Mouse (Mus musculus): ENCODE measurements around the gene Nfam1.

Gene Nfam1

DNA sequence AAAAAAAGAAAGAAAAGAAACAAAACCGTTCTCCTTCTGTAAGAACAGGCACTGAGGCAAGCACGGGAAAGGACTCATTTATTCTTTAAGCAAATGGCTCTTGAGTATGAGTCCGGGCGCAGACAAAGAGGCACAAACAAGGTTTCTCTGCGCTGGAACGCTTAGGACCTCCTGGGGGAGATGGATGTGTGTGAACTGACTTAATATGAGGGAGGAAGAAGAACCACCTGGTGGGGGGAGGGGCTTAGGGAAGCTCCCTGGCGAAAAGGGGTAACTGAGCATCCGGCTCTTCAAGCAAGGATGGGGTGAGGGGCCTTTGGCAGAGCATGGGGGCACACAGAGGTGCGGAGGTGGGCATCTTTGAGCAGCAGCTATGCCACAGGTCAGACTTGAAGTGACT lies 40.2 kb downstream of the Nfam1 start:
- DNase-seq (ENCODE audit: extremely low spot score), result no peak

DNA sequence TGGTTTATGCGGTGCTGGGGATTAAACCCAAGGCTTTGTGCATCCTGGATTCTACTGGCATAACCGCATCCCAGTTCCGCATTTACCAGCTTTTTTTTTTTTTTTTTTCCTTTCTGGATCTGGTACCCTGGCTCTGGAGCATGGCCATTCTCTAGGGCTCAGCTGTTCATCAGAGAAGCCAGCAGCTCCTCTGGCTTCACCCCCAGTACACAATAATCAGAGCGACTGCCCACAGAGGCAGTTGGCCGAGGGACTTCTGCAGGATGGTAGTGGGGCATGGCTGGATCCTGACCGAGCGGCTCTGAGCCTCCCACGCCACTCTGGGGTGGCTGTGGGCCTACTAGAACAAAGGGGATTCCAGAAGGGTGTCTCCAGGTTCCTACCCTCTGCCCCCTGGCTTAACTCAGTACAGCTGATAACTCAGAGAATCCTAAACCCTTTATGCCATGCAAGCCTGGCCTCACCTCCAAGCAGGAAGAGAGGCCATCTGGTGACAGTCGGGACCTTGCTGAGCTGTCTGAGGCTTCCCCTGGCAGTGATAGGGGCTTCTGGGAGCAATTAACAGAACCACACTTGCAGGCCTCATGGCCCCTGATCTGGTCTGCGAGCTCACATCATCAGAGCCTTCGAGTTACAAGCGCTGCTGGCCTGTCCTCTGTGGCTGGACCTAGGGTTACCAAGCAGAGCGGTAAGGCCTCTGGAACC lies 40.9 kb downstream of the Nfam1 start:
- DNase-seq (ENCODE audit: extremely low spot score), result no peak

DNA sequence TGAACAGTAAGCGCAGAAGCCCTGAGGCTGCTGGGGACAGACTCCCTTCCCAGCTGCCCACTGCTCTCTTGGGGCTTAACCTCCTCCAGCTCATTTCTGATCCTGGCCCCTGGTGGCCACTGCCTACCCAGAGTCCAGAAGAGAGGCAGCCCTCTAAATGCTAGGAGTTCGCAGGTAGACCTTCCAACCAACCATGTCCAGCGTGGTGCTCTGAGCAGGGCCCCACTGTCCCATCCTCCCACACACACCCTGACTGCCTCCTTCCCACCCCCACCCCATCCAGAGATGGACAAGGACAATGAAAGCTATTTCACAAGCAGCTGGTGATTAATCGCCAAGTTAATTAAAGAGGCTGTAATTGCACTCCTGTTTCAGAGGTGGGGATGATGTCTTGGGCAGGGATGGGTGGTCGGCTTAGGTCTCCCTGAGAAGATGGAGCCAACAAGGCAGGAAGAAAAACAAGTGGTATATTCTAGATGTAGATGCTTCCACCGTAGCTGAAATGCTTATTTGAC lies 43.9 kb downstream of the Nfam1 start:
- no peak for DNase-seq (ENCODE audit: extremely low spot score)

DNA sequence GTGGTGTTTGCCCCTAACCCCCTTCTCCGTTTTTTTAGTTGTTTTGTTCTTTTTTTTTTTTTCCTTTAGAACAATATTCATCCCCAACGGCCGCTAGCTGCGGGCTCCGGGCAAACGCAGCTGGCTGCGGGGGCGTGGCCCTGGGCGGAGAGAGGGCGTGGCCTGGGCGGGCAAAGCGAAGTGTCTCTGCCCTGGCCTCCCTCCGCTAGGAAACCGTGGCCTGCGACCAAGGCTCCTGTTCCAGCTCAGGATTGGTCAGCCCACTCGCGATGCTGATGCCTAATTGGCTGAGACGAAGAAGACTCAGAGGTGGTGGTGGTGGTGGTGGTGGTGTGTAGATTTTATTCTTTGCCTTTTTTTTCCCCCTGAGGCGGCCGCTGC lies 45.4 kb downstream of the Nfam1 start, which contains the start of gene Tcf20:
TSS of gene Tcf20 (minus strand) at position 141 of the 381 bp plus-strand sequence.
- DNase-seq (ENCODE audit: extremely low spot score), result peak; percentile 92

DNA sequence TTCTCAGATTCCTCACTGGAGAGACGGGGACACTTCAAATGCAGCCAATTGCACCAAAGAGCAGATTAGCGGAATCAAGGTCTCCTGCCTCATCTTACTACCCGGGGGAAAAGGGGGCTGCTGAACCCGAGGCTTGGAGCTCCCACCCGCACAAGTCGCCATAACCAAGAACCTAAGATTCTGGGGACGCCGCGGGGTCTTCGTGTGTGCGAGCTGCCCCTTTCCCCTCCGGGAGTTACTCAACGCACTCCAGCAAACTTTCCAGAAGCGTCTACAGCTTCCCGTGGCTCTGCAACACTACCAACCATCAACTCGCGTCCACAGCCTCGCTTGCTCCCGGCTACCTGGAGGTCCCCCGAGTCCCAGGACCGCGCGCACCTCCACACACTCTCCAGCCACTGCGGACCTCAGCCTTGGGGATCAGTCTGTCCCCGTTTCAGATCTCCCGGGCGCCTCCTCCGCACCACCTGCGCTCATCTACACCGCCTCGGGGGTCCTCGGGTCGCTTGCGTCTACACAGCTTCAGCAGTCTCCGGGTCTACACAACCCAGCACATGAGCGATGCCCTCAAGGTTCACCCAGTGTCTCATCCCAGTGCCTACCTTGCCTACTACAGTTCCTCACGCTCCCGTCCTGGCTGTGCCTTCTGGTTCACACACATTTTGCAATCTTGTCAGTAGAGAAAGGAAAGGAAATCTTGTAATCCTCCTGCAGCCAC lies 45.9 kb downstream of the Nfam1 start:
- peak; percentile 57 for DNase-seq (ENCODE audit: extremely low spot score)

DNA sequence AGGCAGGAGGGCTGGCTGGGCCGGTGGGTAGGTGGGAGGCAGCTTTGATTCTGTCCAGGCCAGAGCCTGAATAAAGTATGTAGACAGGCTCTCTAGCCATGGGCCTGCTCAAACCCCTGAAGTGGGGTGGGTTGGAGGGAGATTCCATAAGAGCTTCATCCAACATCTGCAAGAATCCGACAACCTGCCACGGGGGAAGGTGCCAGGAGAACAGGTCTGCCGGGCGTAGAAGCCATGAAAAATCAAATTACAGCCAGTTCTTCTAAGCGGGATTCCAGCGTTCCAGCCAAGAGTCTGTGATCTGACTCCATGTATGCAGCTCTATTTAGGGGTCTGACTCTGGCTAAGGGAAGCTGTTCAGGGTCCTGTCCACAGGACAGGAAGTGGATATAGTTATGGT lies 48.5 kb downstream of the Nfam1 start:
- DNase-seq (ENCODE audit: extremely low spot score), result no peak

DNA sequence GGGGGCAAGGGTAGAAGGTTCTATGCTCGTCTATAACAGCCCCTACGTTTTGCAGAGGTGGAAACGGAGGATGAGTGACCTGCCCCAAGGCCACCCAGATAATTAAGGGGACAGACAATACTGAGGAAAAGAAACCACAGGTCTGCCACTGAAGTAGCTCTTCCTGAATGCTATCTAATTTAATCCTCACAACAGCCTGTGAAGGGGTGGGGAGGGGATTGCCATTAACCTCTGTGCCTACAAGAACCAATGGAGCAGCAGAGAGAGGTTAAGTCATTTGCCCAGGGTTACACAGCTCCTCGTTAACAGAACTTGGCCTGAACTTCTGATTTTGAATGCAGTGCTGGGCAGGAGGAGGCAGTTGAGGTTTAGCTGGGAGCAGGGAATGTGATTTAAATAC lies 49.0 kb downstream of the Nfam1 start:
- DNase-seq (ENCODE audit: extremely low spot score), result no peak

DNA sequence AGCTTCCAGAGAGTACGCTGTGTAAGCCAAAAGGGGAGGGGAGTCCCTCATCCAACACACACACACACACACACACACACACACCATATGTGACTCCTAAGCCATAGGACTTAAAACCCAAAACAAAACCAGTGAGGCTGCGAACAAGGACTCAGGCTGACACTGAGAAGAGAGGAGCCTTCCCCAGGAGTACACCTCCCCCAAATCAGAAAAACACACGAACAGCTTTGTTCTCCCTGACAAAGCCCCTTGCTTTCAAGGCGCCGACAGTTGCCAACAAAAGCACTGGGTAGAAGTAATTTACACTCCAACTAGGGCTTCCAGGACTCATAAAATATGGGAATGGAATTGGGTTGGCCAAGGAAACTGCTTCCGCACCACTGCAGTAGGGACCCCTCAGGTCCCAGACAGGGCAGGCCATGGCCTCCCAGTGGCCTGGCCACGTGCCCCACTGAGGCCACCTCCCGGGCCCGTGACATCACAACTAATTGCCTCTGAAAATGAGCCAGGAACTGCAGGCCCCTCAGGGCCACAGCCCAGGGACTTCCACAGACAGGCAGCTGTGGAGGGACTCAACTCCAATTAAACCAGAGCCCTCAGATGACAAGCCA lies 49.6 kb downstream of the Nfam1 start:
- DNase-seq (ENCODE audit: extremely low spot score), result no peak

DNA sequence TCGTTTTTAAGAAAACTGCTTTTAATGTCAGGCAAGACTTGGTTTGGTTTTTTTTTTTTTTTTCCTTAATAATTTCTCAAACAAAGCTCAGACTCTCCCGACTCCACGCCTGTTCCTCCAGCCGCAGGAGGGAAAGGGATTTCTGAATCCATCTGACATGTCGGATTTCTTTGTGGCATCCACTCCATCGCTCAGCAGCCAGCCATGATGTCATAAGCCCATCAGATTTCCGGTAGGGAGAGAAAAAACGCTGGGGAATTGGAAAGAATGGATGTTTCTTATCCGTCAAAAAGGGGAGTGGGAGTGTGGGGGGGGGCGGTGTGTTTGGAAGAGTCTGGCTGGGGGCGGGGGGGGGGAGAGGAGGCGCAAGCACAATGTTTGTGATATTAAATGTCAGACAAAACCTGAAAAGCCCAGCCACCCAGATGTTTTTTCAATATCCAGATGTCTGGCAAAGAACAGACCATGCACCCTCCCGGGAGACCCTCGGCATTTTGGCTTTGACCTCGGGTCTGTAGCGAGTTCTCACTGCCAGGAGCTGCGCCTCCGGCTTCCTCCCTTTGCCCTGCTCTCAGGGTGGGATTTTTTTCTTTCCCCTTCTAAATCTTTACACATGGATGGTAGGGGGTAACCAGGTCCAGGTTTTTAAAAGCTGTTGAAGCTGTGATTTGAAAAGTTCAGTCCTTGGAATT lies 50.2 kb downstream of the Nfam1 start:
- no peak for DNase-seq (ENCODE audit: extremely low spot score)

DNA sequence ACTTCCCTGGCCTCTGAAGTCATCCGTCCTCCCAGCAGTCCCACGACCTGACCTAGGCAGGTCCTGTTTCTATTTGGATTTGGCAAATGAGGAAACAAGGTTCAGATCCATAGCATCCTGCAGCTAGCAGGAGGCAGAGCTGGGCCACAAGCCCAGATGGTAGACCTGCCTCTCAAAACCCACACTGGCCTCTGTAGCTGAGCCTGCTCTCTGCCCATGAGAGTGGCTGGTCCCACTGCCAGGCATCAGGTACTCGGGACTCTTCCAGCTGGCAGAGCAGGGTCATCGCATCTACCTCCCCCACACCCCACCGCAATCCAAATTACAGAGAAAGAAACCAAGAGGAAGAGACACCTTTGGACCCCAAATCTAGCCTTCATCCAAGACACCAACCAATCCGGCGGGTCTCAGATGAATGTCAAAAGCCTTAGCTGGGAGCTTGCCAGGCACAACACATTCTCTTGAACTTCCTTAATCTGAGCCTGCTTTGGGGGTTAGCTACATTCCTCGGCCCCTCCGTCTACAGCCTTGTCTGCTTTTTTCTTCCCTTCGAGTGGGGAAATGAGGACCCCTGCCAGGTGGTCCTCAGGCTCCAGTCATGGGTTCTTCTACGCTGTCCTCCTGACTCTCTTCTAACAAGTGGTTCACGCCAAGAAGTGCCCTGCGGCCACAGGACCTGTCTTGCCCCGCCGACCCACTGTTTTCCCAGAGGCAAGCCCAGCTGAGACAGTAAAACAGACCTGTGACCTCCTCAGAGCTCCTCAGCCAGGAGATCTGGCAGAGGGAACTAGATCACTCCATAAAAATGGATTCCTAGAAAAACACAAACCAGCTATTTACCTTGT lies 51.2 kb downstream of the Nfam1 start:
- no peak for DNase-seq (ENCODE audit: extremely low spot score)

DNA sequence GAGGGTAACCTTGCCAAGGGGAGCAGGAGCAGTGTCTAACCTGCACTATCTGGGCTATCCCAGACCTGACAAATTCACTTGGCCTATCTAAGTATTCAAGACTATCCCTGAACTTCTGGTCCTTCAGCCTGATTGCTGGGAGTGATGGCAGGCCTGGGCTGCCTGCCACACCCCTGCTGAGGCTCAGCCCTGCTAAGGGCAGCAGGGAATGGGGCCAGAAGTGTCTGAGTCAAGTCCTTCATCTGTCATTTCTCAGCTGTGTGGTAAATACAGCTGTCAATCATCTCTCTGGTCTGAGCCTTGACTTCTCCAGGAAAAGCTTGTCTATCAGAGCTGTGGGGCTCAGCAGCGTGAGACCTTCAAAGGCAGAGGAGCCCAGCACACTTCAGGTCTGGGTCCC lies 53.6 kb downstream of the Nfam1 start:
- no peak for DNase-seq (ENCODE audit: extremely low spot score)

DNA sequence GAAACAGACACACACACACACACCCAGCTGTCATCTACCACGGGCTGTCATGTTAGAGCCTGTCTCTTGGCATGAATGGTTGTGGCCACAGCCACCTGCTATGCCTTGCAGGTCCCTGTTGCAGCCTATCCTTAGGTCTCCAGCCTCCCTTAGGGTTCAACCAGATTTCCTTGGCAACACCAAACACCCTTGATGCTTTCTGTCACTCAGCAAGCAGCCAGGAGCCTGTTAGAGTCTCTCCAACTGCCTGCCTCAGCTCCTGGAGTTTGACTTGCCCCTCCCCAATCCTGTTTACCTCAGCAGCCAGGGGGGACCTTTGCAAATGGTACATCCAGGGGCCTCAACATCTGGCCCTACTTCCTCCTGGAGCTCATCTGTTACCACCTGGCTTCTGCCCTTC lies 58.6 kb downstream of the Nfam1 start:
- DNase-seq (ENCODE audit: extremely low spot score), result no peak

DNA sequence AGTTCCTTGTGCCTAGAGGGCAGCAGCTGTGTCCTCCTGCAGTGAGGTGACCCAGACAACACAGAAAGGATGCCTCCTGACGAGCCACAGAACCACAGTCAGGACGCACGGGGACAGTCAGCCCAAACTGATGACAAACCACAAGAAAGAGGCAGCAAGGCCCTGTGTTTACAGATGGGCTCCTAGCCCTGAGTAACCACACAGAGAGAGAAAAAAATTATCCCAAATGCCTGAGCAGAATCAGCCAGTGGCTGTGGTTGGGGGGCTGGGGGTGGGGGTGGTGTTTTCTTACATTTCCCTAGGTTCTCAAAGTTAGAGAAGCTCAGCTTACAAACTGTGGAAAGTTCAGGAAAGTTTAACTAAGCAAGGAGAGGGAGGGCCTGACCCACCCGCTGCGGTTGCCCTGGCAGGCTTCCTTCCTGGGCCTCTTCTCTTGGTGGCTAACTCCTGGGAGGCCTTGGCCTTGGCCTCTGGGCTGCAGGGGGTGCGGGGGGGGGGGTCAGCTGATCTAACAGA lies 63.8 kb downstream of the Nfam1 start:
- DNase-seq (ENCODE audit: extremely low spot score), result no peak

DNA sequence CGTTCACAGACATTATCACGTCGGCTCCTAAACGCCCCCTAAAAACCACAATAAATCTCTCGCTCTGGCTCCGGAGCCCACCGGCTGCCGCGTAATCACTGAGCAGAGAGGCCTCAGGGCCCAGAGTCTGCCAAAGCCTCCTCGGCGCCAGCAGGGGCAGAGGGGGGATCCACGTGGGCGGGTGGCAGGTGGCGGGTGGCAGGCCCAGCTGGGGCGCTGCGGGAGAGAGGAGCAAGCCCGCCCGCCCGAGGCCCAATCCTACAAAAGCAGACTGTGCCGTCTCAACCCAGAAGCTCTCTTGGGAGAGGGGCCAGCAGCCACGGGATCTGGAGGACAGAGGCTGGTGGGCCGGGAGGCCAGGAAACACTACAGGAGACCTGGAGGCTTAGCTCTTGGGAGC lies 64.7 kb downstream of the Nfam1 start:
- DNase-seq (ENCODE audit: extremely low spot score), result no peak

DNA sequence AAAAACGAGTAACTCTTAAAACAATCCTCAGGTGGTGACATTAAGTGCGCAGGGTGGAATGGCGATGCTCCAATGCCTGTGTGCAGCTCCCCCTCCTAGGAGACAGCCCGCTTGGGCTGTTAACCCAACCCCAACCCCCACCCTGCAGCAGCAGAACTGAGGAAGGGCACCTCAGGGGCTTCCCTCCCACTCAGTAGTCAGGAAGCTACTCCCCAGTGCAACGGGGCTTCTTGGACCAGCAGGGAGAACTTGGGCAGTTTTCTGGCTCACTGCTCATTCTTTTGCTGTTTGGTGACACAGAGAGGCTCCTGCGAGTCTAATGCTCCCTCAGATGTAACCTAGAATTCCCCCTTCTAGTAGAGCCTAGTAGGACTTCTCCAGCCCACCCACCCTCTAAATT lies 65.2 kb downstream of the Nfam1 start:
- DNase-seq (ENCODE audit: extremely low spot score), result no peak

DNA sequence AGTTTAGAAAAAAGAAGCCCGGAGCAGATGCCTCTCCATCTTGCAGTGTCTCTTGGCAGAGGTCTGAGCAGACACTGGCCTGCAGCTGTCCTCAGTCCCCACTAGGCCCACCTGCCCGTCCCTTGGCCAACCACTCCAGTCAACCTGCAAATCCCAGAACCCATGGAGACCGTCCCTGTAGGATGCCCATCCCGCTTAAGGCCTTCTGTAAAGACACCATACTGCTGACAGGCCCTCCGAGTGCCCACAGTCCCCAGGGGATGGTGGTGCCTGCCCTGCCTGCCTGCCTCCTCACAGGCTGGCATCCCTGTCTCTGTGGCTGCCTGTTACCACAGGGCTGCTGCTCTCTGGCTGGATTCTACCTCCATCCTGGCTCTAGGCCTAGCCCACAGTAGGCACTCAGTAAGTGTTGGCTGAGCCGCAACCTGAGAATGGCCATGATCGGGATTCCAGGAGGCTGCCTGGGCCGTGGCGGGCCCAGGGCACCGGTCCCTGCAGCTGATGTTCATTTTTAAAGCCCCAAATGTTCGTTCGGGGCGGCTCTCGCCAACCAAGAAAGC lies 68.8 kb downstream of the Nfam1 start:
- DNase-seq (ENCODE audit: extremely low spot score), result no peak

DNA sequence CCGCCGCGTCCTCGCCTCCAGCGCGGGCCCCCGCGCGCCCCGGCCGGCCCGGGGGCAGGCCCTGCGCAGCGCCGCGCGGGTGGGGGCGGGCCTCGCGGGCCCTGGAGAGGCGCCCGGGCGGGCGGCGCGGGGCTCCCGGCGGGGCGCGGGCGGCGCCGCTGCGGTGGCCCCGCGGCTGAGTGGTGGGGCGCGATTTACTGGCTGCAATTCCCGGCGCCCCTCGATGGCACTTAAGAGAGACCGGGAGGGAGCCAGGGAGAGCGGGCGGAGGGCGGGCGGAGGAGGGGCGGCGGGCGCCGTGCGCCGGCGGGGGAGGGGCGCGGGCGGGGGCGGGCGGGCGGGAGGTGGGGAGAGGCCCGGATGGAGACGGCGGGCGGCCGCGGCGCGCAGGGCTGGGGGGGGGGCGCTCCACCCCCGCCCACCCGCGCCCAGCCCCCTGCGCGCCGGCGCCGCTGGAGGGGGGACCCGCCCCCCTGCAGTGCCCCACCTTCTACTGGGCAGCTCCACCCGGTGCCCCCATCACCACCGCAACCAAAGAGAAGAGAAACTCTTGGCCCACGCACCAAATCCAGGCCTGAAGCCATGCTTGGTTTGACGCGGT lies 69.5 kb downstream of the Nfam1 start:
- DNase-seq (ENCODE audit: extremely low spot score), result no peak

DNA sequence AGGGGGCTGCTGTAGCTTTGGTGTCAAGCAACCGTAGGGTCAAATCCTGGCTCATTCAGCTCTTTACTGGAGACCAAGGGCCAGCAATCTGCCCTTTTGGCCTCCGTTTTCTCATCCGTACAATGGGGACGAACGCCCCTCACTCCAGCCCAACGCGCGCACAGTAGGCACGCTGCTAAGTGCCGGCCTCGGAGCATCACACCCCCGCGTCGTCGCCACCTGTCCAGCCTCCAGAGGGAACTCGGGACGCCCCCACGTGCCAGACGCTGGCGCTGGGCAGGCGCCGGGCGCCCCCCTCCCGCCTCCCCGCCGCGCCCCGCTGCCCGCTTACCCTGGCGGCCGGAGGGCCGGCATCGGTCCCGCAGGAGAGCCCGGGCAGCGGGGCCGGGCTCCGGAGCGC lies 70.0 kb downstream of the Nfam1 start:
- DNase-seq (ENCODE audit: extremely low spot score), result no peak

DNA sequence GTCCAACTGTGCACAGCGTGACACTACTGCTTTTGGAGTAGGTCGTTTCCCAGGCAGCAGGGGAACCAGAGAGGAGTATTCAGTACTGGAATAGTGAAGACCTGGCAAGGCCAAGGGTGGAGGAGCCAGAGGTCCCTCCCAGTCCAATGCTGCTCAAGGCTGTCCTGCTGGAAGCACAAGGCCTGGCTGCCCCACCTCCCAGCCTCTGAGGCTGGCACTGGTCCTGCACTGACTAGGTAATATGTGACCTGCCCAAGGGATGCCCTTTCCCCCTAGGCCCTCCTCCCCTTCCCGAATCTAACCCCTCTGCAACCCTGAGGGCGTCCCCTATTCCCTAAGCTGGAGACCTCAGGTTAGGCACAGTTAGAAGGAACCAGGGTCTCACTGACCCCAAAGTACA lies 70.6 kb downstream of the Nfam1 start:
- no peak for DNase-seq (ENCODE audit: extremely low spot score)

DNA sequence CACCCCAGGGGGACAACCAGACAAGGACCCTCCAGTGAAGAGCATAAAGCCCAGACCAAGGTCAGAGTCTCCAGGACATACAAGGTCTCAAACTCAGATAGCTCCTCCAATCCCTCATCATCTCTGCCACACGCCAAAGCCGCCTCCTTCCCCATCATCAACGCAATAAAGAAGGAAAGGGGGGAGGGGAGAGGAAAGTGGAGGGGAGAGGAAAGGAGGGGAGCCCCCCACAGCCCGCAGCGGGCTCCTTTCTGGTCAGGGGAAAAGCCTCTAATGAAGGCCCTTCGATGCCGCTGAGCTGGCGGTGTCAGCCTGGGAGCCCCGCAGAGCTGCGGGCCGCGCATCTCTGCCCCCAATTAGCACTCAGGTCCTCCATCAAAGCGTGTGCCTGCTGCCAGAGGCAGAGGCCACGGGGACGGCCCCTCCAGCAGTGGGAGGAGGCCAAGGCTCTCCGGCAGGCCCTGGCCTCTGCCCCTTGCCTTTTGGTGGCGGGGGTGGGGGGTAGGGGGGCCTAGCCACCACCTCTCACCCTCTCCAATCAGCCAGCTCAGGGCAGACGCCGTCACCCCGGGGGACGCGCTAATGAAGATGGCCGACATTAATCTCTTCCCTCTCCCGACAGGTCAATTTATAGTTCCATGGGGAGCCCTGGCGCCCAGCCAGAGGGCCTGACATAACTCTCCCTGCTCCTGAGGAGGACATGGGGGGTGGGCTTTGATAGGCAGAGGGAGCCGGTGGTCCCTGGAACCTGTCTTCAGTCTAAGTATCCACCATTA lies 72.1 kb downstream of the Nfam1 start:
- peak; percentile 67 for DNase-seq (ENCODE audit: extremely low spot score)

Measured in embryo, embryonic 9.5 days (tissue).